Mouse (Mus musculus): ENCODE data around the gene Med9.

The Med9 gene

DNA sequence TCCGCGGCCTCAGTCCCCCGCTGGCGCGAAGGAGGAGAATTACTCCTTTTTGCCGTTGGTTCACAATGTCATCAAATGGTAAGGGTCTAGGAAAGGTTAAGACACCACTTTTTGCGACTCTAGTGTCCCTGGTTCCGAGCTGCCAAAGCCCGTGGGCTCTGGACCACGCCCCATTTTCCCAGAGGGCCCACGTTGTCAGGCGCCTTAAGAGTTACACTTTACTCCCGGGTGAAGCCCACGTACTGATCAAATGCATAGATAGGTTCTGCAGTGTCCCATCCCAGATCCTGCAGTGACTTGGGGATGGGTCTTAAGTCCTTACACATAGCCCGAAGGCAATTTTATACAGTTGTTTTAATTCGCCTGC is 378 bp downstream of the Med9 start:
- DNase-seq (ENCODE audit: low spot score): no peak

GRCm38 (mm10) chr11:59952892-59953291 is 4.9 kb downstream of the Med9 start:
- DNase-seq (ENCODE audit: low spot score): no peak

- DNase-seq (ENCODE audit: low spot score): no peak
These were observed 8.7 kb downstream of the Med9 start for GRCm38 (mm10) chr11:59956749-59957148.

DNA sequence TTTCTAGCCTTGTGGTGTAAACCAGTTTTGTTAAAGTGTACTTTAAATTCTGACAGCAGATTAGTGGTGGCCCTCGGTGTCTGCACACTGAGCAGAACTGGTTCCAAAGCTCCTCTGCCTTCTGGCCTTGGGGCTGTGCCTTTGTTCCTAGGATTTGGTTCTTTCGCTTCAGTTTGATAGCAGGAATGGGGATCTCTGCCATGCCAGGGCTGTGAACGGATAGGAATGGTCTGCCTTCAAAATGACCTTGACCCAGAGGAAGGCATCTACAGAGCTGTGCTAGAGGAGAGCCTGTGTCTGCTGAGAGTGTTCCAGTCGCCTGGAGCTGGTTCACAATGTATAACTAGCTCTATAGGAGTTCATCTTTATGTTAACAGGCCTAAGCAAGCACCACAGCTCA is 11.4 kb downstream of the Med9 start:
- no peak for DNase-seq (ENCODE audit: low spot score)

DNA sequence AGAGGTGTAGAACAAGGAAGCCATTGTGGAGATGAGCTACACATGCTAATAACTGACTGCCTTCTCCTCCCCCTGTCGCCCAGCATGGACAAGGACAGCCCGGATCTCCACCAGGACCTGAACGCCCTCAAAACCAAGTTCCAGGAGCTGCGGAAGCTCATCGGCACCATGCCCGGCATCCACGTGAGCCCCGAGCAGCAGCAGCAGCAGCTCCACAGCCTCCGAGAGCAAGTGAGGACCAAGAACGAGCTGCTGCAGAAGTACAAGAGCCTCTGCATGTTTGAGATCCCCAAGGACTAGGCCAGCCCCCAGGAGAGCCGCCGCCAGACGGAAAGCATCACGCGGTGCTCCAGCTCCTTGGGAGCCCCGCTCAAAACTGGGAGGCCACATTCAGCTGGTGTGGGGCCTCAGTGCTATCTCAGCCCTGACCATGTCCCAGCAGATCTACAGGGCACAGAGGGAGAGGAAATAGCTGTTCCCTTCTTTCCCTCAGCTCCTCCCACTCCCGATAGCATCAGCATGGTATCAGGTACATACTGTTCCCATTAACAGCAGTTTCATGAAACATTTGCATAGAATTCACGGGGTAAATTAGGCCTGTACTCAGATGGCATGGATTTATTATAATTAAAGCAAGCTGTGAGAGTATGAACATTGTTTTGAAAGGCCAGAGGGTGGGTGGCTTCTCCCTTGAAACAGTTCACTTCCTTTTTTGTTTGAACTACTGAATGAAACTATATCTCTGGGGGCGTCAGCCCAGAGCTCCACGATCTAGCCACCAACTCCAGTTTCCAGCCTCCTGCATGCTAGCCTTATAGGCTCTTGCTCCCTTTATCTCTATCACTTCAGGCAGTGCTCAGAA is 12.7 kb downstream of the Med9 start:
- no peak for DNase-seq (ENCODE audit: low spot score)

DNA sequence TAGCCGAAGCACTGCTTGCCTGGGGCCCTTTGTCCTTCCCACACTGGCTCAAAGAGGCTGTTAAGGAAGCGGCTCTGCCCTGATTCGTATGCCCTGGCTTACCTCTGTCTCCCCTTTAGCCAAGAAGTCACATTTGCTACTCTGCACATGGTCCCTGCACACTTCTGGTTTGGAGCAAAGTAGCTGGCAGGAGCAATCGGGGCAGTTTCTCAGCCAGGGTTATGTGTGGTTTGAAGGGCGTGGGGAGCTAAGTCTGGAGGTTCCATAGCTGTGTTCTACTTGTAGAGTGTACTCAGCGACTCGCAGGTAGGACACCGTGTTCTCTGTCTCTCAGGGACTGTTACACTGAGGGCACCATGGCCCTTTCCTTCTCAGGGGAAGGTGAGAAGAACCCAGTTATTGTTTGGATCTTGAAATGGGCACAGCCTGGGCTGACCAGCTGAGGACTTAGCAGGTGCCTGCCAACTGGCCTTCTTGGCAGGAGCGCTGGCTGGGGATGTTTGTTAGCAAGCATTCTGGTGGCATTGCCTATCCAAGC is 13.4 kb downstream of the Med9 start:
- no peak for DNase-seq (ENCODE audit: low spot score)

GRCm38 (mm10) chr11:59962590-59962989 is 14.6 kb downstream of the Med9 start:
- no peak for DNase-seq (ENCODE audit: low spot score)

DNA sequence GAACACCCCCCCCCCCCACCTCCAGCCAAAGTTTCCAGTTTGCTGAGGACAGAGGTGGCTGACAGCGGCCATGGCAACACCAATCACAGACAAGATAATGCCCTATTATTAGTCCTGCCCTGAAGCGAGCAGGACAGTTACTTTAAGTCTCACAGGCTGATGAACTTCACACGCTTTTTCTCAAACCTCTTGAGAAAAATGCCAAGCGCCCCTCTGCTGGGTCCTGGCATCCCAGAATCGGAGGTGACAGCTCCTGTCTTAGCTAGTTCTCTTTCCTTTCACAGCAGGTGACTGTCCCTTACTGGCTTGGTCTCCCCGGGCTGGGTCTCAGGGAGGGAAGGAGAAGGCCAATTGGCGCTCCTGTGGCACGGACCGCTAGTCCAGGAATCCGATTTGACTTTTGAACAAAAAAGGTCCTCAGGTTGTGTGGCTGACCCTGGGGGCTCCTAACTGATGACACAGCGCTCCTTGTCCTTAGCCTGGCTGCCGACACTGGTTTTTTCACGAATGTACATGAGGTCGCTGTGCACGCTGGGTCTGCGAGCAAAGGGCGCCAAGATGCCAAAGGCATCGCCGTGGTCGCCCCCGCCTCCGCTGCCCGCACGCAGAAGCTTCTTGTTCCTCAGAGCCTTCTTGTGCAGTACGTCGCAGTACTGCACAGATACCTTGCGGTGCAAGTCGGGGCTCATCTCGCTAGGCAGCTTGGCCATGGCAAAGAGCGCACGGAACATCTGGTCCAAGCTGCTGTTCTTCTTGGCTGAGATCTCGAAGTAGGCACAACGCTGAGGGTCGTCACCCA is 15.6 kb downstream of the Med9 start:
- no peak for DNase-seq (ENCODE audit: low spot score)

GRCm38 (mm10) chr11:59964163-59964758 is 16.3 kb downstream of the Med9 start:
- DNase-seq (ENCODE audit: low spot score): no peak

DNA sequence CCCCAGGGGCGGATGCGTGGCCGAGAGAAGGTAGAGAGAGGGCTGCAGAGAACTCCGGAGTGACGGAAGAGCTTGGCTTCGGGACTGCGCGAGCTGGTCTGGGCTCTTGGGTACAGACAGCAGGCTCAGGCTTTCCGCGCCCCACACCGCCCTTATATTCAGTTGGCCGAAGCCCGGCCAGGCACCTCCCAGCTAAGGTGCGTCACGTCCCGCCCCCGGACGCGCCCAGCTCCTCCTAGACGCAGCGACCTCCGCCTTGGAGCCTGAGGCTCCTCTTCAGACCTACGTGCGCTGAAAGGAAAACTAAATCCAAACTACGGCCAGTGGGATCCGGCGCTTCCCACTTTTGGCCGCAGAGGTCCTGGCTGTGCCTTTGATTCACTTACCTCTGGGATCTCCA is 16.8 kb downstream of the Med9 start, which contains the start of gene Rasd1:
Rasd1 (minus strand) TSS at position 127 of the 400 bp plus-strand sequence.
- DNase-seq (ENCODE audit: low spot score): peak; percentile 51

- DNase-seq (ENCODE audit: low spot score): no peak
These were observed 17.5 kb downstream of the Med9 start for GRCm38 (mm10) chr11:59965227-59966101.

DNA sequence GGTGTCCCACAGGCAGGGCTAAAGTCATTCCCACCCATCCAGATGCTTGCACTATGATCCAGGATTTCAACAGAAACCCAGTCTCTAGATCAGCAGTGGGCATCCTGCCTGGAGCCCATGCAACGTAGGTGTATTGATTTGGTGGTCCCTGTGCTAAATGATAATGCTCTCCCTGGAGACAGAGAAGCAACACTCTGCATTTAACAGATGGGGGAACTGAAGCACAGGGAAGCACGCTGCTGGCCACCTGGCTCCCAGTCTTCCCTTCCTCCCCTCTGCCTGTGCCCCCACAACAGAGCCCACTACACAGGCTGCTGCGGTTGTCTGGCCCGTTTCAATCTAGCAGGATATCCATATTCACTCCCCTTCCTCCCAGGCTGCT is 18.1 kb downstream of the Med9 start:
- DNase-seq (ENCODE audit: low spot score): no peak

- no peak for DNase-seq (ENCODE audit: low spot score)
These were observed 19.8 kb downstream of the Med9 start for GRCm38 (mm10) chr11:59967765-59968164.

GRCm38 (mm10) chr11:59970780-59971179 is 22.8 kb downstream of the Med9 start:
- no peak for DNase-seq (ENCODE audit: low spot score)

DNA sequence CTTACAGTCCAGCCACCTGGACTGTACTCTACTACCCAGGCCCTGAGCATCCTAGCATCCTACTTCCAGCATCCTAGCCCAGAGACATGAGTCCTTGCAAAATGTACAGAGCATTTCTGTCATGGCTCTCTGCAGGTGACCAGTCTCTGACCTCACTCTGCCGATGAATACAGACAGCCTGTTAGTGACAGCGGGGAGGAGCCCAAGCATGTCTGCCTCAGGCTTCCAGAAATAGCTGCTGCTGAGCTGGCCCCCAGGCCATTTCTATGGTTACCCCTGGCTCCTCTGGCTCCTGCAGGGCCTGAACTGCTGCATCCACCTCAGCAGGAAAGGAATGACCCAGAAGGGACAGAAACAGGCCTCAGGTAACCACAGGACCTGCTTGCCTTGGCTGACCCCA is 23.7 kb downstream of the Med9 start:
- DNase-seq (ENCODE audit: low spot score): no peak

DNA sequence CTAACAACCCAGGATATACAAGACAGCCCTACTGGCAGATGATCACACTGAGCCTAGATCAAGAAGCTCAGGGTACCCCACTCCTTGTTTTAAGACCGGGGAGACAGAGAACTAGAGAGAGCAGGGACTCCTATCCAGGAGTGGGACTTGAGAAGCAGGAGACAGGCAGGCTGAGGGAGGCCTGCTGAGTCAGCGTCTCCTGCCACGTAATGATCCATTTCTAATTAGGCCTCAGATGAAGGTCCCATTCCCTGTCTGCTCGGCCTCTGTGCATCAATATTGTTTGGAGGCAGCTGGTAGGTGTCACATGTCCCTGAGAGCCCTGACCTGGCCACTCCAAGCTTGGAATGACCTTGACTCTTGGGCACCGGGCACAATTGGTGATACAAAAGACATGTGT is 25.4 kb downstream of the Med9 start:
- DNase-seq (ENCODE audit: low spot score): no peak

DNA sequence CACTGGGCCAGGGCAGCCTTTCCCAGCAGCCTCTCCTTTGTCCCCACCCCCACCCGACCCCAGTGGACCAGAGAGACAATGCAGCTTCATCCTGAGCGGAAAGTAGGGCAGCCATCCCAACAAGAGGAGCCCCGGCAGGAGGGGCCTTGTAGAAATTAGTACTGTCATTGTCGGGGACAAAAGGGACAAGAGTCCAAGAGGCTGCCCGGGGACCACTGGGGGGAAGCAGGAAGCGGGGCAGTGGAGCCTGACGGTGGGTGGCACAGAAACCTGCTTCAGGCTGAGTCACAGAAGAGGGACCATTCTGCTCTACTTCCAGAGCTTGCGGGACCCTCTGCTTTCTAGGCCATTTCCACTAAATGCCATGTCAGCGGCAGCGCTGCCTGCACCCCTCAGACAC is 27.2 kb downstream of the Med9 start:
- DNase-seq (ENCODE audit: low spot score): no peak

- no peak for DNase-seq (ENCODE audit: low spot score)
These were observed 29.8 kb downstream of the Med9 start for GRCm38 (mm10) chr11:59977831-59978230.

DNA sequence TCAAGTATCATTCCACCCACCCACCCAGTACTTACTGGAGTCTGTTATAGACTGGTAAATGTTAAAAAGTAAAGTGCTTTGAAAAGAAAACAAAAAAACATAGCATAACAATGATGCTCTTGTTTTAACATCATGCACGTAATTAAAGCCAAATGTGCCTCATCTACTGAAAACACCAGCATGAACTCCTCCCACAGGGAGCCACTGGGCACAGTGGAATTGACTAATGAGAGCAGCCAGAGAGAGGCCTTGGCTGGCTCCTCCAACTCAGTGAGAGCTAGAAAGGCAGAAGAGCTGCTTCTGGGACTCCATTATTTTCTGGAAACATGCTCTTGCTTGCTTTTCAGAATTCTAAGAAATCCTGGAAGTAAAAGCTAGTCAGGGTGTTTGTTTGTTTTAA is 41.4 kb downstream of the Med9 start:
- DNase-seq (ENCODE audit: low spot score): no peak

GRCm38 (mm10) chr11:59991365-59991764 is 43.4 kb downstream of the Med9 start:
- DNase-seq (ENCODE audit: low spot score): no peak

DNA sequence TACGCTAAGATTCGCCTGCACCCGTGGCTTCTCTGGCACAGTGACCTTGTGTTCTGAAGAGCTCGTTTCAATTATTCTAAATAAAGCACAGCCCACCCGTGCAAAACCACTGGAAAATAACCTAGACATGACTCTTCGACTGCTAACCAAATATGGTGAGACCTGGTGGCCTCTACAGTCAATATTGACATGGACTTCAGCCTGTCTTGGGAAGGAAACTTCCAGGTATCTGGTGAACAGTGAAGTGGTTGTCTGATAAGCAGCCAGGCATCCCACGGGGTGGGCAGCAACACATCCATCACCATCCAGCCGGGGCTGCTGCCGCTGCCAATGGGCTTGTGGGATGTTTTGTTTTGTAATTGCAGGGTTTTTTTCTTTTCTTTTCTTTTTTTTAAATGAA is 46.3 kb downstream of the Med9 start:
- no peak for DNase-seq (ENCODE audit: low spot score)
